Mouse (Mus musculus): ENCODE measurements around the gene Slc31a1.

DNA sequence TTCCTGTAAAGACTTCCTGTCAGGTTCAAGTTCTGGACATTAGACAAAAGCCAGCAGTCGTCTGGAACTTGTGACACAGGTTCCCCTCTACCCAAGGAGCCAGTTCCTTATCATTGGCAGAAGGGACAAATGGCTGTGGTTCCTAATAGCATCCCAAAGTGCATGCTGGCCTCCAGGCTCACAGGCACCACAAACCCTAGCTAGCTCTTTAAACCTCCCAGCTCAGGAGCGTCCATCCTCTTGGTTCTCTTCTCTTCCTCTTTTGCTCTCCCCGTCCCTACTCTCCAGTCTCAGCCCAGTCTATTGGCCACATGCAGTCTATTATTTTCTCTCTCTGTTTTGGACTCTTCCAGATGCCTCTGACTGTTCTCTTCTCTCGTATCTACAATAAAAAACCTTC is 79.3 kb downstream of the Slc31a1 start:
- TF ChIP-seq CTCF (IDR thresholded peaks at IDR 0.05; ENCODE audit: low read depth) (no peak), EP300 (IDR thresholded peaks at IDR 0.05; ENCODE audit: low read depth) (no peak)
